In the genomic region with DNA sequence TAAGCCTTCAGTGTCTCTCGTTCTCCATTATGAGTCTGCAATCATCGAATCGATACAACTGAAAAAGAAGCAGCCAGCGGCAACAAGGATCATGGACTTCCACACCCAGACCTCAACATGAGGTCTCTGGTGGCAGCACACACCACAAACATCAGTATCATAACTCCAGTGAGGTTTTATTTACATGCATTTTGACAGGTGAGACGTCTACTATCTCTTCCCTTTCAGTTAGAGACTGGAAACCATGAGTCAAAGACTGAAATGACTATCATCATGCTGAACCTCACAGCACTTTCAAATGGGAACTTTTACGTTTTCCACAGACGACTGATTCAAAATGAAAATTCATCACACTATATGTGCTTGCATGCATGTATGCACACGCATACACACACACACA, we compare ENCODE assay signal across 17 mouse cellular contexts.
"Had no signal": no experiment of that assay in that cellular context is flagged by ENCODE, and none has a peak within 500 bp of the region (broad histone marks: within the 10 kb centered on the region; RNA-seq: fewer than 3 reads in every experiment).

No protein-coding gene starts in this region.

- H3K9me3 ChIP-seq: midbrain, embryonic 10.5 days; midbrain, embryonic 12.5 days; neural tube, embryonic 13.5 days; neural tube, embryonic 15.5 days had no signal

- H3K36me3 ChIP-seq: midbrain, embryonic 10.5 days; midbrain, embryonic 12.5 days; neural tube, embryonic 13.5 days; neural tube, embryonic 15.5 days had no signal

- H3K4me2 ChIP-seq: lung, embryonic 14.5 days; midbrain, embryonic 12.5 days; neural tube, embryonic 13.5 days; neural tube, embryonic 15.5 days had no signal

- H3K27me3 ChIP-seq: midbrain, embryonic 12.5 days; neural tube, embryonic 13.5 days; neural tube, embryonic 15.5 days had no signal

- H3K4me3 ChIP-seq: midbrain, embryonic 10.5 days; midbrain, embryonic 12.5 days; myocyte; neural tube, embryonic 13.5 days; neural tube, embryonic 15.5 days had no signal

- DNase-seq: lung, adult 18-20 months; lung, embryonic 14.5 days; lung, postnatal 10 days; lung, postnatal 4 days; midbrain, embryonic 14.5 days; retina, postnatal 1 day; right cerebral cortex, adult 18-20 months; right cerebral cortex, postnatal 14 days; thymus, adult 18-20 months; thymus, postnatal 14 days; thymus, postnatal 36 days had no signal

- ATAC-seq: midbrain, embryonic 16.5 days had no signal

- H3K9ac ChIP-seq: lung, embryonic 14.5 days; midbrain, embryonic 12.5 days; neural tube, embryonic 13.5 days; neural tube, embryonic 15.5 days had no signal

- H3K27ac ChIP-seq: midbrain, embryonic 10.5 days; midbrain, embryonic 12.5 days; neural tube, embryonic 13.5 days; neural tube, embryonic 15.5 days had no signal

- H3K4me1 ChIP-seq: midbrain, embryonic 10.5 days; midbrain, embryonic 12.5 days; neural tube, embryonic 13.5 days; neural tube, embryonic 15.5 days had no signal
